Mouse (Mus musculus): ENCODE data around the gene Olfr827. TPM values are rescaled to one million over a fixed set of nuclear protein-coding genes. Genes with fewer than 3 reads are reported as not detected.

The Olfr827 gene
- total RNA-seq (2021): not detected
- long read RNA-seq, experiment 1: 0 reads
- long read RNA-seq, experiment 2: 0 reads

GRCm38 (mm10) chr10:130214303-130214702 is at the start of gene Olfr827:
TSS of gene Olfr827 (minus strand) at chr10:130214403.
- intact Hi-C loops (cut with DNase I): no loop called here
- no peak for DNase-seq

GRCm38 (mm10) chr10:130263203-130263602 is 49.0 kb upstream of the Olfr827 start:
- intact Hi-C loops (cut with DNase I): no loop called here
- no peak for DNase-seq

- intact Hi-C loops (cut with DNase I): no loop called here
- DNase-seq: no peak
Observed at GRCm38 (mm10) chr10:130259483-130259882, 45.3 kb upstream of the Olfr827 start.

- intact Hi-C loops (cut with DNase I): no loop called here
Observed at GRCm38 (mm10) chr10:130244271-130244670, 30.1 kb upstream of the Olfr827 start.

GRCm38 (mm10) chr10:130238318-130239209 is 24.4 kb upstream of the Olfr827 start:
- intact Hi-C loops (cut with DNase I): no loop called here

More at GRCm38 (mm10) chr10:130244271-130244670, 30.1 kb upstream of the Olfr827 start:
- no peak for DNase-seq

GRCm38 (mm10) chr10:130234576-130234975 is 20.4 kb upstream of the Olfr827 start:
- DNase-seq: no peak
- intact Hi-C loops (cut with DNase I): no loop called here

More at GRCm38 (mm10) chr10:130238318-130239209, 24.4 kb upstream of the Olfr827 start:
- DNase-seq: no peak

GRCm38 (mm10) chr10:130232117-130232516 is 17.9 kb upstream of the Olfr827 start:
- DNase-seq: no peak
- intact Hi-C loops (cut with DNase I): no loop called here

GRCm38 (mm10) chr10:130229584-130229983 is 15.4 kb upstream of the Olfr827 start:
- DNase-seq: no peak
- intact Hi-C loops (cut with DNase I): loop anchor here (2.0 kb wide), 1 partner anchor 69 kb away; no protein-coding TSS in a partner anchor

GRCm38 (mm10) chr10:130228246-130228645 is 14.0 kb upstream of the Olfr827 start:
- peak; percentile 19 to 47 for DNase-seq
- intact Hi-C loops (cut with DNase I): loop anchor here (2.0 kb wide), 1 partner anchor 71 kb away; no protein-coding TSS in a partner anchor

GRCm38 (mm10) chr10:130225034-130225433 is 10.8 kb upstream of the Olfr827 start:
- DNase-seq: no peak
- intact Hi-C loops (cut with DNase I): no loop called here

GRCm38 (mm10) chr10:130184086-130184485 is 30.1 kb downstream of the Olfr827 start, which contains the start of gene Olfr826:
TSS of gene Olfr826 (minus strand) at chr10:130184186.
- no peak for DNase-seq
- intact Hi-C loops (cut with DNase I): no loop called here

- DNase-seq: no peak
- intact Hi-C loops (cut with DNase I): no loop called here
Observed at GRCm38 (mm10) chr10:130166666-130167065, 47.5 kb downstream of the Olfr827 start, which contains the start of gene Olfr825. TSS of gene Olfr825 (minus strand) at chr10:130166766.

GRCm38 (mm10) chr10:130165196-130165595 is 49.0 kb downstream of the Olfr827 start:
- intact Hi-C loops (cut with DNase I): no loop called here
- no peak for DNase-seq

Other genes with a start within 250 kb of the Olfr827 start
- gene Olfr819, start 247.1 kb downstream of the Olfr827 start, total RNA-seq (2021): not detected
- gene Olfr247, start 238.3 kb downstream of the Olfr827 start, total RNA-seq (2021): not detected
- not detected for gene Gm10310, start 229.3 kb downstream of the Olfr827 start, total RNA-seq (2021)
- not detected for gene Olfr820, start 201.8 kb downstream of the Olfr827 start, total RNA-seq (2021)
- gene Olfr821, start 184.1 kb downstream of the Olfr827 start, total RNA-seq (2021): not detected
- gene Olfr822, start 143.2 kb downstream of the Olfr827 start, total RNA-seq (2021): not detected
- gene Olfr823, start 99.0 kb downstream of the Olfr827 start, total RNA-seq (2021): not detected
- gene Olfr824, start 84.4 kb downstream of the Olfr827 start, total RNA-seq (2021): not detected
- gene Olfr825, start 47.6 kb downstream of the Olfr827 start, total RNA-seq (2021): not detected
- gene Olfr826, start 30.2 kb downstream of the Olfr827 start, total RNA-seq (2021): not detected
- gene Neurod4, start 65.8 kb upstream of the Olfr827 start, total RNA-seq (2021): not detected
- gene Tespa1, start 108.5 kb upstream of the Olfr827 start, total RNA-seq (2021): 1 to 10 TPM in 1 of 2 experiments, under 1 TPM in 1; 0.29 to 3.8 TPM
- not detected for gene Vmn2r84, start 179.9 kb upstream of the Olfr827 start, total RNA-seq (2021)
- gene Vmn2r85, start 215.3 kb upstream of the Olfr827 start, total RNA-seq (2021): not detected
- not detected for gene Vmn2r86, start 241.6 kb upstream of the Olfr827 start, total RNA-seq (2021)

Data from heart, postnatal 14 days (tissue).